Mouse (Mus musculus) cortical plate, adult 2 months (tissue): Measurements from ENCODE around the gene Dcbld2.

Experiments
- CTCF ChIP-seq: fragments of 200-500 bp; IDR thresholded peaks from 2 replicates; pipeline ENCODE4 v1.5.1; 2011; ENCODE audit warnings: mild to moderate bottlenecking, control low read depth, low read length; ENCODE audit not compliant: insufficient read depth; ENCODE audit errors: extremely low read depth
- POLR2A ChIP-seq: fragments of 200-500 bp; IDR thresholded peaks from 2 replicates; pipeline ENCODE4 v1.6.1; 2011; ENCODE audit warnings: mild to moderate bottlenecking, low read length, control low read depth; ENCODE audit not compliant: insufficient read depth; ENCODE audit errors: extremely low read depth

- TF ChIP-seq CTCF (no peak), POLR2A (no peak)
Measured at GRCm38 (mm10) chr16:58421696-58422354, 13.6 kb downstream of the Dcbld2 start.
